Mouse (Mus musculus): ENCODE results near the gene Kap.

- no peak for TF ChIP-seq CTCF (conservative IDR thresholded peaks at IDR 0.05; ENCODE audit: low read length)
- TF ChIP-seq POU5F1 (IDR thresholded peaks at IDR 0.05; ENCODE audit: borderline replicate concordance, low read length) = no peak
- TF ChIP-seq NANOG (IDR thresholded peaks at IDR 0.05; ENCODE audit: borderline replicate concordance, low read length) = no peak
These were observed 30.0 kb upstream of the Kap start for GRCm38 (mm10) chr6:133883446-133883985.
